Mouse (Mus musculus) lung, embryonic 16.5 days (tissue): ENCODE measurements at regions not wholly inside any gene's neighbourhood (a gene's known extent, or its start where the extent isn't known, plus 50 kb on each side); places are given as distances from the start of the nearest gene placed in this dataset.

Experiments
- ATAC-seq: fragments of 200-750 bp; cut with Nextera tagmentation; 2 replicates; pipeline ENCODE4 v1.8.0; 2017; ENCODE audit warnings: low read depth, mild to moderate bottlenecking, moderate library complexity
- H3K27ac ChIP-seq: fragments of 300-500 bp; sonication (generic); 2 replicates; pipeline ENCODE4 v1.5.1; 2014; ENCODE audit warnings: mild to moderate bottlenecking, control low read depth, low read length
- H3K27me3 ChIP-seq: fragments of 300-500 bp; sonication (generic); 2 replicates; pipeline ENCODE4 v1.6.1; 2014; ENCODE audit warnings: low read depth, low read length, mixed read lengths; ENCODE audit not compliant: control insufficient read depth, insufficient read depth
- H3K36me3 ChIP-seq: fragments of 300-500 bp; sonication (generic); 2 replicates; pipeline ENCODE4 v1.6.1; 2014; ENCODE audit warnings: low read length; ENCODE audit not compliant: control insufficient read depth, insufficient read depth
- H3K4me1 ChIP-seq: fragments of 300-500 bp; sonication (generic); replicated peaks from 2 replicates; pipeline ENCODE4 v1.6.1; 2014; ENCODE audit warnings: low read length, mixed read lengths; ENCODE audit not compliant: control insufficient read depth, insufficient read depth
- H3K4me2 ChIP-seq: fragments of 300-500 bp; sonication (generic); 2 replicates; pipeline ENCODE4 v1.6.1; 2014; ENCODE audit warnings: low read depth, low read length, control low read depth
- H3K4me3 ChIP-seq: fragments of 300-500 bp; sonication (generic); 2 replicates; pipeline ENCODE4 v1.5.1; 2014; ENCODE audit warnings: mild to moderate bottlenecking, low read length, control low read depth
- H3K9ac ChIP-seq: fragments of 300-500 bp; sonication (generic); 2 replicates; pipeline ENCODE4 v1.6.1; 2014; ENCODE audit warnings: low read length, control low read depth
- H3K9me3 ChIP-seq: fragments of 300-500 bp; sonication (generic); 2 replicates; pipeline ENCODE4 v1.6.1; 2016; ENCODE audit warnings: low read length; ENCODE audit not compliant: control insufficient read depth
- WGBS: fragments of 180-500 bp; shearing (Covaris S2); extraction: QIAGEN DNeasy Blood & Tissue Kit; methylation state at CpG from one replicate; pipeline ENCODE4 v1.1.7; 2014; 5-methylcytosine and 5-hydroxymethylcytosine counted together

GRCm38 (mm10) chr14:37313906-37314305 lies 178.8 kb upstream of the Ghitm start:
- Histone ChIP-seq H3K9me3 (no peaks in the 10 kb centered on the region), H3K27me3 (no peaks in the 10 kb centered on the region), H3K4me3 (no peak overlapping the region), H3K4me2 (no peak overlapping the region), H3K36me3 (no peaks in the 10 kb centered on the region), H3K27ac (no peak overlapping the region), H3K9ac (no peak overlapping the region), H3K4me1 (no peaks in the 10 kb centered on the region)
- ATAC-seq: no peak

DNA sequence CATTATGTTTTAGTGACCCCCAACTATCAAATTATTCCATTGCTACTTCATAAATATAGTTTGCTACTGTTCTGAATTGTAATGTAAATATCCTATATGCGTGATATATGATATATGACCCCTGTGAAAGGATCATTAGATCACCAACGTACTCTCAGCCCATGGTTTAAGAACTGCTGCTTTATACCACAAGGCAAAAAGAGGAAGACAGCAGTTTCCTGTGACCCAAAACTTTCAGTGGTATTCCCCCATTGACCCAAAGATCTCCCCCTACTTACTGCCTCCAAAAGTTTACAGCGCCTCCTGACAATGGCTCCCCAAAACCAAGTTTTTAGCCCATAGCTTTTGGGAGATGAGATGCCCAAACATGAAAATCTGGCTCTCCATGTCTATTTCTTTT lies 177.8 kb upstream of the Ghitm start:
- H3K9me3 ChIP-seq: no peaks in the 10 kb centered on the region
- no peaks in the 10 kb centered on the region for H3K4me1 ChIP-seq
- 76% methylated on average over 3 of the region's 3 CpGs for WGBS
- no peak overlapping the region for H3K4me2 ChIP-seq
- H3K27me3 ChIP-seq: no peaks in the 10 kb centered on the region
- no peak overlapping the region for H3K9ac ChIP-seq
- no peak for ATAC-seq
- no peaks in the 10 kb centered on the region for H3K36me3 ChIP-seq
- H3K27ac ChIP-seq: no peak overlapping the region
- H3K4me3 ChIP-seq: no peak overlapping the region

- Histone ChIP-seq H3K36me3 (no peaks in the 10 kb centered on the region), H3K4me2 (no peak overlapping the region), H3K4me1 (no peaks in the 10 kb centered on the region), H3K9ac (no peak overlapping the region), H3K4me3 (no peak overlapping the region), H3K9me3 (no peaks in the 10 kb centered on the region), H3K27ac (no peak overlapping the region), H3K27me3 (no peaks in the 10 kb centered on the region)
- no peak for ATAC-seq
- 24% methylated on average over 2 of the region's 2 CpGs for WGBS
These were observed 171.7 kb upstream of the Ghitm start for GRCm38 (mm10) chr14:37306622-37307274.

DNA sequence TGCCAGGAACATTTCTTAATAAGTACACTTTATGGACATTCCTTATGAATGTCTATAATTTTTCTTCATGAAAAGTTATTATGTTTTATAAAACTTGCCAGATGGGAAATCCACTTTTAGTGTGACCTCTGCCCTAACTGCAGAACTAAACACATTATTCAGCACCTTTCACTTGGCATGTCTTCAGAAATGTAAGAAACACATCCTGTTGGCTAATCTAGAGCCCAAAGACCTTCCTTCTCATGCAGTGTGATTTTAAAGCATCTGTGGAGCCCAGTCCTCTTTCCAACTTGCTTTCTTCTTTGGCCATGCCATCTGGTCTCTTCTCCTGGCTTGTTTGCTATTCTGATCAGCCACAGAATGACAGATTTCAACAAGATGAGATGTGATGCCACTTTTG lies 163.6 kb upstream of the Ghitm start:
- no peak for ATAC-seq
- H3K27ac ChIP-seq: no peak overlapping the region
- no peak overlapping the region for H3K4me3 ChIP-seq
- no peaks in the 10 kb centered on the region for H3K9me3 ChIP-seq
- no peaks in the 10 kb centered on the region for H3K27me3 ChIP-seq
- H3K4me2 ChIP-seq: no peak overlapping the region
- H3K4me1 ChIP-seq: no peaks in the 10 kb centered on the region
- no peaks in the 10 kb centered on the region for H3K36me3 ChIP-seq
- H3K9ac ChIP-seq: no peak overlapping the region

- WGBS: 24% methylated on average over 1 of the region's 1 CpGs
- Histone ChIP-seq H3K4me2 (no peak overlapping the region), H3K4me1 (no peaks in the 10 kb centered on the region), H3K9me3 (no peaks in the 10 kb centered on the region), H3K9ac (no peak overlapping the region), H3K36me3 (no peaks in the 10 kb centered on the region), H3K27ac (no peak overlapping the region), H3K27me3 (no peaks in the 10 kb centered on the region), H3K4me3 (no peak overlapping the region)
- peak; percentile 62 for ATAC-seq
These were observed 161.5 kb upstream of the Ghitm start for GRCm38 (mm10) chr14:37296531-37296930.

GRCm38 (mm10) chr14:37292084-37292860 lies 157.2 kb upstream of the Ghitm start:
- H3K27me3 ChIP-seq: no peaks in the 10 kb centered on the region
- 31% methylated on average over 4 of the region's 4 CpGs for WGBS
- H3K9me3 ChIP-seq: no peaks in the 10 kb centered on the region
- H3K4me3 ChIP-seq: no peak overlapping the region
- no peaks in the 10 kb centered on the region for H3K4me1 ChIP-seq
- no peak overlapping the region for H3K27ac ChIP-seq
- H3K4me2 ChIP-seq: no peak overlapping the region
- H3K9ac ChIP-seq: no peak overlapping the region
- no peaks in the 10 kb centered on the region for H3K36me3 ChIP-seq
- peak; percentile 52 for ATAC-seq

DNA sequence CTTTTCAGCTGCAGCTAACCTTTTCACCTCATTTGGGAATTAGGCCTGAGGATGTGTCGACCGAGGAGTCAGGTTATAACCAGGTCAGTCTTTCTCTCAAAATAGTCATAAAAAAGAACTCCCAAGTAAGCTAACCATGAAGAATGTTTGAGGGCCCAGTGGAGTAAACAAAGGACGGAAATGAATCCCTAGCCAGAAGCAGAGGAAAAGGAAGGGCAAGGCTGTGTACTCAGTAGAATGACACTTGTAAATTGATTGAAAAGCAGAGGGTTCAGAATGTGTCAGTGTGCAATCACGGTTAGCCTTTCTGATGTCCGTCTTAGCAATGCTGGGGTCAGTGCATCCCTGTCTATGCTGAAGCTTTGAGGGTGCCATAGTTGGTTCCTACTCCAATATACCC lies 149.3 kb upstream of the Ghitm start:
- 8% methylated on average over 5 of the region's 5 CpGs for WGBS
- Histone ChIP-seq H3K27me3 (no peaks in the 10 kb centered on the region), H3K9ac (no peak overlapping the region), H3K4me2 (no peak overlapping the region), H3K9me3 (no peaks in the 10 kb centered on the region), H3K27ac (no peak overlapping the region), H3K4me3 (no peak overlapping the region), H3K4me1 (no peaks in the 10 kb centered on the region), H3K36me3 (no peaks in the 10 kb centered on the region)
- peak; percentile 66 for ATAC-seq

- no peak overlapping the region for H3K4me3 ChIP-seq
- WGBS: 67% methylated on average over 2 of the region's 2 CpGs
- no peak overlapping the region for H3K9ac ChIP-seq
- H3K4me2 ChIP-seq: no peak overlapping the region
- no peak overlapping the region for H3K27ac ChIP-seq
- H3K27me3 ChIP-seq: no peaks in the 10 kb centered on the region
- no peaks in the 10 kb centered on the region for H3K4me1 ChIP-seq
- no peaks in the 10 kb centered on the region for H3K9me3 ChIP-seq
- H3K36me3 ChIP-seq: no peaks in the 10 kb centered on the region
- ATAC-seq: no peak
These were observed 144.3 kb upstream of the Ghitm start for GRCm38 (mm10) chr14:37279356-37279755.

DNA sequence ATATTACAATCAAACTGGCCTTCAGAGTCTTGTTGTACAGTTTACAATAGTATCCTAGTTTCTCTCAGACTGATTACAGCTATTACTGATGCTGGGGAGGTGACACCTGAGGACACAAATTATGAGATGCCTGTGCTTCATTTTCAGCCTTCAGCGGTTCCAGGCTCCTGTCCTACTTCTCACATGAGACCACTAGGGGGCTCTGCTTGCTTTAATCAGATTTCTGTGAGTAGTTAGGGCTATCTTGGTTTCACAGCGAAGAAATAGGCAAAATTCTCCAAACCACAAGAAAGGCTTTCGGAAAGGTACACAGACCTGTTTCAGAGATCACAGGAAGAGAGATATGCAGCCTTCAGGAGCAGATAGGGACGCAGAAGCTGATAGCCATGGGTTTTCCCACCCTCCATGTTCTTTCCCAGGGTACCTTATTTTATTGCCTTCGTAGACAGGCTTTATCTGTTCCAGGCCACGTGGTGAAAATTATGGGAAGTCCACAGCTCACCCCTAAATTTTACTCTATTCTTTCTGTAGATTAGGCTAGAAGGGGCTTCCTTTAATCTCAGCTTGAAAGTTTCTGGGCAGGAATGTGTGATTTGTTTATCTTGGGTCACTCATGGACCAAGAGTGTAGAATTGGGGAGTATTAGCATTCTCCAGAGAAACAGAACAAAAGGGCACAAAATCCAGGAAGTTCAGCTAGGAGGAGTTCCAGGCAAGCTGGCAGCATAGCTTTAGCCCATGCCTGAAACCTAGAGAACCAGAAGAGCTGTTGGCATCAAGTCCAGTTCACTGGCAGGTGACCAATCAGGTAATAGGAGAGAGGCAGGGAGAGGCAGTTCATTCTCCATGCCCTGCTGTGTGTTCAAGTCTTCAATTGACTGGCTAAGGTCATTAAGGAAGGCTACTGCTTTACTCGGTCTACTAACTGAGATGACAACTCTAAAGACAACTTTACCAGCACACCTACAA lies 141.9 kb upstream of the Ghitm start:
- no peak for ATAC-seq
- no peaks in the 10 kb centered on the region for H3K27me3 ChIP-seq
- H3K9me3 ChIP-seq: no peaks in the 10 kb centered on the region
- no peak overlapping the region for H3K27ac ChIP-seq
- 53% methylated on average over 7 of the region's 7 CpGs for WGBS
- no peak overlapping the region for H3K4me3 ChIP-seq
- H3K9ac ChIP-seq: no peak overlapping the region
- no peaks in the 10 kb centered on the region for H3K4me1 ChIP-seq
- H3K4me2 ChIP-seq: no peak overlapping the region
- no peaks in the 10 kb centered on the region for H3K36me3 ChIP-seq
